Mouse (Mus musculus) G1E-ER4 (cell line): Measurements from ENCODE around the gene Tcn2. TPM values are rescaled to one million over a fixed set of nuclear protein-coding genes. Genes with fewer than 3 reads are reported as not detected.

Source experiments
- GATA1 ChIP-seq: IDR thresholded peaks from one replicate; pipeline ENCODE4 v1.8.0; 2012; ENCODE audit warnings: low read length, inconsistent platforms
- polyA plus RNA-seq: library from polyadenylated mRNA; stranded (reverse); fragments of >175 nt; gene quantifications from 2 replicates; pipeline ENCODE4 v1.2.3, GENCODE M21; 2012

Gene Tcn2
- polyA plus RNA-seq = 0.03 and 0.10 TPM in 2 replicates

GRCm38 (mm10) chr11:3931511-3932211 is at the start of gene Tcn2:
Gene Tcn2 (minus strand): TSS chr11:3932159.
- TF ChIP-seq GATA1 = no peak

GRCm38 (mm10) chr11:3981536-3981935 is 49.6 kb upstream of the Tcn2 start:
- TF ChIP-seq GATA1 = no peak

GRCm38 (mm10) chr11:3978421-3978820 is 46.5 kb upstream of the Tcn2 start:
- no peak for TF ChIP-seq GATA1

GRCm38 (mm10) chr11:3976678-3977077 is 44.7 kb upstream of the Tcn2 start, which contains the start of gene 4930556J24Rik:
Gene 4930556J24Rik (minus strand): TSS chr11:3976778.
- TF ChIP-seq GATA1 = no peak

- no peak for TF ChIP-seq GATA1
Measured at GRCm38 (mm10) chr11:3974311-3974710, 42.4 kb upstream of the Tcn2 start.

GRCm38 (mm10) chr11:3973081-3973480 is 41.1 kb upstream of the Tcn2 start:
- TF ChIP-seq GATA1 = no peak

- TF ChIP-seq GATA1 = no peak
Measured at GRCm38 (mm10) chr11:3970361-3970760, 38.4 kb upstream of the Tcn2 start.

GRCm38 (mm10) chr11:3969837-3970236 is 37.9 kb upstream of the Tcn2 start:
- no peak for TF ChIP-seq GATA1

- no peak for TF ChIP-seq GATA1
Measured at GRCm38 (mm10) chr11:3964416-3965172, 32.6 kb upstream of the Tcn2 start.

GRCm38 (mm10) chr11:3963610-3964415 is 31.9 kb upstream of the Tcn2 start, which contains the start of gene Pes1:
Gene Pes1 (plus strand): TSS chr11:3963975.
- TF ChIP-seq GATA1 = no peak

GRCm38 (mm10) chr11:3963155-3963554 is 31.2 kb upstream of the Tcn2 start:
- no peak for TF ChIP-seq GATA1

GRCm38 (mm10) chr11:3961761-3962160 is 29.8 kb upstream of the Tcn2 start:
- TF ChIP-seq GATA1 = no peak

- no peak for TF ChIP-seq GATA1
Measured at GRCm38 (mm10) chr11:3960901-3961300, 28.9 kb upstream of the Tcn2 start.

GRCm38 (mm10) chr11:3946386-3946785 is 14.4 kb upstream of the Tcn2 start:
- no peak for TF ChIP-seq GATA1

GRCm38 (mm10) chr11:3941371-3941770 is 9.4 kb upstream of the Tcn2 start:
- TF ChIP-seq GATA1 = no peak
